11 mouse cellular contexts compared by ENCODE assay signal in genomic region chr13:41017832-41018231, GRCm38 (mm10). TPM values are rescaled to one million over a fixed set of nuclear protein-coding genes. Genes with fewer than 3 reads are reported as not detected.
DNase-seq lines count a peak whose midpoint lies in the region; ATAC-seq and TF ChIP-seq lines count a peak whose summit lies in the region.
"Had no signal": no experiment of that assay in that cellular context is flagged by ENCODE, and none has a peak within 500 bp of the region (broad histone marks: within the 10 kb centered on the region; RNA-seq: fewer than 3 reads in every experiment).

No protein-coding gene starts in this region.

- WGBS in forebrain, embryonic 14.5 days, result 82% methylated on average over 4 of the region's 4 CpGs
- WGBS in forebrain, embryonic 15.5 days, result 82% methylated on average over 4 of the region's 4 CpGs
- WGBS in midbrain, embryonic 11.5 days, result 81% methylated on average over 4 of the region's 4 CpGs
- 86% methylated on average over 4 of the region's 4 CpGs for WGBS in midbrain, embryonic 14.5 days
- 87% methylated on average over 4 of the region's 4 CpGs for WGBS in hindbrain, postnatal 0 days

- H3ac ChIP-seq in myocyte (ENCODE audit: control insufficient read depth, insufficient read length), result no peak overlapping the region

- no peak overlapping the region for H3K27ac ChIP-seq in forebrain, embryonic 14.5 days (ENCODE audit: low read depth, low read length)
- no peak overlapping the region for H3K27ac ChIP-seq in forebrain, embryonic 15.5 days (replicated peaks)
- H3K27ac ChIP-seq in midbrain, embryonic 11.5 days (ENCODE audit: low read depth, low read length), result 0 out of 2 replicates have a peak overlapping the region, but pooled peaks have one; percentile 11
- no peak overlapping the region for H3K27ac ChIP-seq in midbrain, embryonic 14.5 days (replicated peaks; ENCODE audit: low read depth, low read length)
- no peak overlapping the region for H3K27ac ChIP-seq in hindbrain, postnatal 0 days
- H3K27ac ChIP-seq in left cerebral cortex, adult 2 months, result no peak overlapping the region

- H3K9me3 ChIP-seq in forebrain, embryonic 14.5 days (replicated peaks; ENCODE audit: control insufficient read depth, low read length), result no peaks in the 10 kb centered on the region
- H3K9me3 ChIP-seq in forebrain, embryonic 15.5 days, result no peaks in the 10 kb centered on the region
- H3K9me3 ChIP-seq in midbrain, embryonic 11.5 days (ENCODE audit: control insufficient read depth, low read length), result no peaks in the 10 kb centered on the region
- no peaks in the 10 kb centered on the region for H3K9me3 ChIP-seq in midbrain, embryonic 14.5 days (ENCODE audit: control insufficient read depth, low read length)
- H3K9me3 ChIP-seq in hindbrain, postnatal 0 days (ENCODE audit: low read length), result no peaks in the 10 kb centered on the region

- H3K27me3 ChIP-seq in forebrain, embryonic 14.5 days (replicated peaks; ENCODE audit: control insufficient read depth, insufficient read depth, low read length), result no peaks in the 10 kb centered on the region
- no peaks in the 10 kb centered on the region for H3K27me3 ChIP-seq in forebrain, embryonic 15.5 days
- H3K27me3 ChIP-seq in midbrain, embryonic 11.5 days (ENCODE audit: control insufficient read depth, insufficient read depth, low read length), result no peaks in the 10 kb centered on the region
- H3K27me3 ChIP-seq in midbrain, embryonic 14.5 days (ENCODE audit: control insufficient read depth, insufficient read depth, low read length), result no peaks in the 10 kb centered on the region
- no peaks in the 10 kb centered on the region for H3K27me3 ChIP-seq in hindbrain, postnatal 0 days (ENCODE audit: insufficient read depth, low read length)
- no peaks in the 10 kb centered on the region for H3K27me3 ChIP-seq in myocyte (ENCODE audit: control insufficient read depth, insufficient read depth, insufficient read length)

- H3K4me3 ChIP-seq in forebrain, embryonic 14.5 days (ENCODE audit: low read depth, low read length), result no peak overlapping the region
- H3K4me3 ChIP-seq in forebrain, embryonic 15.5 days, result no peak overlapping the region
- no peak overlapping the region for H3K4me3 ChIP-seq in midbrain, embryonic 11.5 days (ENCODE audit: low read depth, low read length)
- no peak overlapping the region for H3K4me3 ChIP-seq in midbrain, embryonic 14.5 days (replicated peaks; ENCODE audit: low read depth, low read length)
- H3K4me3 ChIP-seq in hindbrain, postnatal 0 days (ENCODE audit: low read length), result no peak overlapping the region
- peak overlapping the region; percentile 54 for H3K4me3 ChIP-seq in myocyte
- H3K4me3 ChIP-seq in left cerebral cortex, adult 2 months, result no peak overlapping the region

- TF ChIP-seq POLR2A in myocyte (IDR thresholded peaks at IDR 0.05; ENCODE audit: insufficient read length, low read depth), result no peak

- intact Hi-C loops in left cerebral cortex, adult 2 months (cut with DNase I), result no loop called here

- H3K79me2 ChIP-seq in myocyte (ENCODE audit: control insufficient read depth, insufficient read depth), result peaks cover 11% of the 10 kb centered on the region

- peaks cover 36% of the 10 kb centered on the region for H3K36me3 ChIP-seq in forebrain, embryonic 14.5 days (ENCODE audit: control insufficient read depth, insufficient read depth, low read length)
- peaks cover 23% of the 10 kb centered on the region for H3K36me3 ChIP-seq in forebrain, embryonic 15.5 days
- H3K36me3 ChIP-seq in midbrain, embryonic 11.5 days (ENCODE audit: control insufficient read depth, insufficient read depth, low read length), result peaks cover 11% of the 10 kb centered on the region; the same call in 1 of the 2 replicates
- H3K36me3 ChIP-seq in midbrain, embryonic 14.5 days (ENCODE audit: control insufficient read depth, insufficient read depth, low read length), result peaks cover 27% of the 10 kb centered on the region
- peaks cover 4% of the 10 kb centered on the region; the same call in 1 of the 2 replicates for H3K36me3 ChIP-seq in hindbrain, postnatal 0 days (ENCODE audit: insufficient read depth, low read length)
- peaks cover 5% of the 10 kb centered on the region for H3K36me3 ChIP-seq in myocyte (ENCODE audit: control insufficient read depth, insufficient read depth)

- peaks cover 10% of the 10 kb centered on the region; the same call in 1 of the 2 replicates for H3K4me1 ChIP-seq in forebrain, embryonic 14.5 days (ENCODE audit: control insufficient read depth, insufficient read depth, low read length)
- H3K4me1 ChIP-seq in forebrain, embryonic 15.5 days, result peaks cover 20% of the 10 kb centered on the region
- H3K4me1 ChIP-seq in midbrain, embryonic 11.5 days (ENCODE audit: control insufficient read depth, insufficient read depth, low read length), result peaks cover 10% of the 10 kb centered on the region
- H3K4me1 ChIP-seq in midbrain, embryonic 14.5 days (ENCODE audit: control insufficient read depth, insufficient read depth, low read length), result peaks cover 16% of the 10 kb centered on the region
- H3K4me1 ChIP-seq in hindbrain, postnatal 0 days (ENCODE audit: insufficient read depth, low read length), result peaks cover 14% of the 10 kb centered on the region

- 0 out of 2 replicates have a peak overlapping the region, but pooled peaks have one; percentile 75 for H3K4me2 ChIP-seq in forebrain, embryonic 14.5 days (ENCODE audit: low read length)
- H3K4me2 ChIP-seq in forebrain, embryonic 15.5 days (replicated peaks), result no peak overlapping the region
- H3K4me2 ChIP-seq in midbrain, embryonic 11.5 days, result no peak overlapping the region
- no peak overlapping the region for H3K4me2 ChIP-seq in midbrain, embryonic 14.5 days (ENCODE audit: low read length)
- no peak overlapping the region for H3K4me2 ChIP-seq in hindbrain, postnatal 0 days (ENCODE audit: low read depth, low read length)
- peak overlapping the region; percentile 66 for H3K4me2 ChIP-seq in myocyte (ENCODE audit: low read depth)

- DNase-seq in forebrain, embryonic 14.5 days (ENCODE audit: low spot score), result no peak
- no peak for DNase-seq in midbrain, embryonic 11.5 days (ENCODE audit: low spot score, missing footprints)
- DNase-seq in midbrain, embryonic 14.5 days, result no peak
- DNase-seq in hindbrain, postnatal 0 days (ENCODE audit: low spot score), result no peak
- DNase-seq in urinary bladder, postnatal 14 days (ENCODE audit: low spot score), result no peak
- DNase-seq in left cerebral cortex, adult 2 months (ENCODE audit: extremely low spot score in 1 of 2, low spot score in 2 of 2), result no peak
- DNase-seq: B cell, adult 2 months; cerebellum, adult 11-12 months had no signal

- H3K9ac ChIP-seq in forebrain, embryonic 14.5 days (ENCODE audit: low read length), result no peak overlapping the region; the same call in 1 of the 2 replicates
- no peak overlapping the region for H3K9ac ChIP-seq in forebrain, embryonic 15.5 days (replicated peaks)
- H3K9ac ChIP-seq in midbrain, embryonic 11.5 days (ENCODE audit: low read length), result no peak overlapping the region; the same call in 1 of the 2 replicates
- no peak overlapping the region for H3K9ac ChIP-seq in midbrain, embryonic 14.5 days (replicated peaks; ENCODE audit: low read length)
- 0 out of 2 replicates have a peak overlapping the region, but pooled peaks have one; percentile 46 for H3K9ac ChIP-seq in hindbrain, postnatal 0 days (replicated peaks; ENCODE audit: low read length)

- TF ChIP-seq CTCF in hindbrain, postnatal 0 days (IDR thresholded peaks at IDR 0.05; ENCODE audit: low read depth), result no peak
- TF ChIP-seq CTCF in left cerebral cortex, adult 2 months (IDR thresholded peaks at IDR 0.05), result no peak

- no peak for ATAC-seq in forebrain, embryonic 14.5 days
- ATAC-seq in forebrain, embryonic 15.5 days (replicated peaks), result no peak
- no peak for ATAC-seq in midbrain, embryonic 11.5 days (ENCODE audit: low FRiP score)
- no peak for ATAC-seq in midbrain, embryonic 14.5 days (ENCODE audit: low FRiP score, low TSS enrichment)
- no peak for ATAC-seq in hindbrain, postnatal 0 days
- ATAC-seq: inflammation-experienced regulatory T-cells, adult 6 months had no signal

TF ChIP-seq in myocyte, 11 proteins besides CTCF, POLR2A, EP300 and RAD21:
- TF ChIP-seq CEBPB (IDR thresholded peaks at IDR 0.05; ENCODE audit: insufficient read depth, poor library complexity, severe bottlenecking) (no peak), MYOG (IDR thresholded peaks at IDR 0.05; ENCODE audit: control insufficient read depth in 1 of 3, insufficient read depth in 1 of 3, insufficient read length in 2 of 3, low read depth in 2 of 3) (no peak), TCF3 (IDR thresholded peaks at IDR 0.05; ENCODE audit: insufficient read length, low read depth) (no peak), E2F4 (IDR thresholded peaks at IDR 0.05; ENCODE audit: insufficient read depth) (no peak), MAX (IDR thresholded peaks at IDR 0.05; ENCODE audit: low read depth) (no peak), MYOD1 (IDR thresholded peaks at IDR 0.05; ENCODE audit: control insufficient read depth in 1 of 3, insufficient read length in 2 of 3, low read depth in 2 of 3) (no peak), POLR2AphosphoS2 (IDR thresholded peaks at IDR 0.05; ENCODE audit: insufficient read length, low read depth) (no peak)

RNA-seq across cellular contexts. Expression of gene Tmem14c, which starts 1.7 kb away (rescaled TPM):
- 132 and 161 TPM in 2 replicates for polyA plus RNA-seq in forebrain, embryonic 14.5 days (2014; fragmentation: Nextera tagmentation; extraction: Ambion mirVana)
- 112 and 118 TPM in 2 replicates for polyA plus RNA-seq in forebrain, embryonic 15.5 days (2015; fragmentation: Nextera tagmentation; extraction: Ambion mirVana)
- 198 and 200 TPM in 2 replicates for polyA plus RNA-seq in midbrain, embryonic 11.5 days (2014; fragmentation: Nextera tagmentation; extraction: Ambion mirVana)
- 127 and 130 TPM in 2 replicates for polyA plus RNA-seq in midbrain, embryonic 14.5 days (2014; fragmentation: Nextera tagmentation; extraction: Ambion mirVana)
- 45.5 and 63.2 TPM in 2 replicates for total RNA-seq in hindbrain, postnatal 0 days (2014; rRNA removed)
- polyA plus RNA-seq in hindbrain, postnatal 0 days (2015; fragmentation: Nextera tagmentation; extraction: Ambion mirVana), result 140 and 141 TPM in 2 replicates
- polyA plus RNA-seq in myocyte (2012; fragmentation: generic; extraction: Trizol), result 201 TPM
- total RNA-seq in left cerebral cortex, adult 2 months (2021), result 10 to 100 TPM; 54.7 to 54.9 TPM

RNA-seq across cellular contexts. Expression of gene Pak1ip1, which starts 17.0 kb away (rescaled TPM):
- polyA plus RNA-seq in forebrain, embryonic 14.5 days (2014; fragmentation: Nextera tagmentation; extraction: Ambion mirVana), result 84.8 and 86.7 TPM in 2 replicates
- 75.3 and 77.5 TPM in 2 replicates for polyA plus RNA-seq in forebrain, embryonic 15.5 days (2015; fragmentation: Nextera tagmentation; extraction: Ambion mirVana)
- 99.7 and 104 TPM in 2 replicates for polyA plus RNA-seq in midbrain, embryonic 11.5 days (2014; fragmentation: Nextera tagmentation; extraction: Ambion mirVana)
- 62.9 and 66.0 TPM in 2 replicates for polyA plus RNA-seq in midbrain, embryonic 14.5 days (2014; fragmentation: Nextera tagmentation; extraction: Ambion mirVana)
- total RNA-seq in hindbrain, postnatal 0 days (2014; rRNA removed), result 34.2 and 42.2 TPM in 2 replicates
- 45.8 and 50.6 TPM in 2 replicates for polyA plus RNA-seq in hindbrain, postnatal 0 days (2015; fragmentation: Nextera tagmentation; extraction: Ambion mirVana)
- polyA plus RNA-seq in myocyte (2012; fragmentation: generic; extraction: Trizol), result 66.3 TPM
- total RNA-seq in left cerebral cortex, adult 2 months (2021), result 10 to 100 TPM; 39.4 to 43.7 TPM

Comparison
In these comparisons a context has a peak if more than half of its experiments do, and no peak if none do; other contexts are left out.
1. H3K4me2 ChIP-seq: peak in forebrain, embryonic 14.5 days (single experiment) and myocyte (single experiment); none in forebrain, embryonic 15.5 days (single experiment), midbrain, embryonic 11.5 days (single experiment), midbrain, embryonic 14.5 days (single experiment) and hindbrain, postnatal 0 days (single experiment).